9 mouse cellular contexts compared by ENCODE assay signal in the genomic region with DNA sequence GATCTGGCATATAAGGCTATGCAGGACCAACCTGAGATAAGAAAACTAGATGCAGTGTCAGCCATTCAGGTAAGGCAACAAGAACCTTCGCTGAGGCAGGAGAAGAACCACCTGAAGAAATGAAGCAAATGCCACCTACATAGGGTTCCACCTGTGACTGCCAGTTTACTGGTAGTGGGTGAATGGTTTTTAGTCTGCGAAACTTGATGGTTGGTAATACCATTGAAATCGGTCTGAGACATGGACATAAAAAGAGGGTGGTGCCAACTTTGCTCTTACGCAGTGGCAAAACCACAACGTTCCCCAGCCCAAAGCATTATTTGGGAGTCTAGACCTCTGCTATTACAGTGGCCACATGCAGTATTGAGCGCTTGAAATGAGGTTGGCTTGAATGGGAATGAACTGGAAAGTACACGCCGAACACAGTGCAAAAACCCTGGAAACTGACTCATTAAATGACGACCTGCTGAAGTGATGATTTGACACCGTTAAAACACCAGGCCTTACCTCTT. TPM values are rescaled to one million over a fixed set of nuclear protein-coding genes. Genes with fewer than 3 reads are reported as not detected.
DNase-seq lines count a peak whose midpoint lies in the region; ATAC-seq and TF ChIP-seq lines count a peak whose summit lies in the region.
"Had no signal": no experiment of that assay in that cellular context is flagged by ENCODE, and none has a peak within 500 bp of the region (broad histone marks: within the 10 kb centered on the region; RNA-seq: fewer than 3 reads in every experiment).

No protein-coding gene starts in this region.

- H3K9ac ChIP-seq in heart, embryonic 14.5 days (ENCODE audit: low read length), result peak overlapping the region; percentile 87; the same call in 1 of the 2 replicates
- peak overlapping the region; percentile 84; the same call in 1 of the 2 replicates for H3K9ac ChIP-seq in hindbrain, embryonic 12.5 days
- no peak overlapping the region for H3K9ac ChIP-seq in midbrain, embryonic 12.5 days (replicated peaks)

- ATAC-seq in heart, embryonic 14.5 days (ENCODE audit: insufficient number of reproducible peaks, insufficient read depth, low FRiP score, low read depth), result no peak
- ATAC-seq in G1E (ENCODE audit: extremely low read depth, insufficient number of reproducible peaks, low FRiP score, poor library complexity, severe bottlenecking), result no peak
- ATAC-seq in hindbrain, embryonic 12.5 days (ENCODE audit: low FRiP score), result no peak
- no peak for ATAC-seq in midbrain, embryonic 12.5 days (ENCODE audit: low FRiP score, low read depth)

- H3K36me3 ChIP-seq in heart, embryonic 14.5 days (ENCODE audit: control insufficient read depth, insufficient read depth, low read length), result peaks cover 6% of the 10 kb centered on the region
- peaks cover 40% of the 10 kb centered on the region for H3K36me3 ChIP-seq in G1E (replicated peaks)
- H3K36me3 ChIP-seq in hindbrain, embryonic 12.5 days, result 0 out of 2 replicates have a peak, but pooled peaks cover 10% of the 10 kb centered on the region
- H3K36me3 ChIP-seq in midbrain, embryonic 12.5 days, result peaks cover 1% of the 10 kb centered on the region

- H3K4me2 ChIP-seq in heart, embryonic 14.5 days (ENCODE audit: low read length), result peak overlapping the region; percentile 90
- peak overlapping the region; percentile 78 for H3K4me2 ChIP-seq in hindbrain, embryonic 12.5 days (replicated peaks)
- H3K4me2 ChIP-seq in midbrain, embryonic 12.5 days (replicated peaks), result peak overlapping the region; percentile 77

- TF ChIP-seq CTCF in G1E (IDR thresholded peaks at IDR 0.05; ENCODE audit: low read depth, low read length), result no peak

- WGBS in heart, embryonic 14.5 days, result 90% methylated on average over 10 of the region's 10 CpGs
- 93% methylated on average over 10 of the region's 10 CpGs for WGBS in hindbrain, embryonic 12.5 days
- 91% methylated on average over 10 of the region's 10 CpGs for WGBS in midbrain, embryonic 12.5 days

- H3K27ac ChIP-seq in heart, embryonic 14.5 days (replicated peaks in 1 of 2; ENCODE audit: control insufficient read depth in 1 of 2, insufficient read depth in 1 of 2, low read depth in 2 of 2, low read length in 2 of 2), result no peak overlapping the region
- no peak overlapping the region for H3K27ac ChIP-seq in hindbrain, embryonic 12.5 days
- H3K27ac ChIP-seq in midbrain, embryonic 12.5 days (replicated peaks), result no peak overlapping the region

- H3K9me3 ChIP-seq in heart, embryonic 14.5 days (ENCODE audit: control insufficient read depth, low read length), result no peaks in the 10 kb centered on the region
- no peaks in the 10 kb centered on the region for H3K9me3 ChIP-seq in G1E (replicated peaks)
- H3K9me3 ChIP-seq in hindbrain, embryonic 12.5 days (replicated peaks), result no peaks in the 10 kb centered on the region
- no peaks in the 10 kb centered on the region for H3K9me3 ChIP-seq in midbrain, embryonic 12.5 days

- no peaks in the 10 kb centered on the region for H3K27me3 ChIP-seq in heart, embryonic 14.5 days (ENCODE audit: control insufficient read depth, insufficient read depth, low read length)
- H3K27me3 ChIP-seq in G1E (ENCODE audit: insufficient read depth, low read length), result no peaks in the 10 kb centered on the region
- H3K27me3 ChIP-seq in hindbrain, embryonic 12.5 days, result no peaks in the 10 kb centered on the region
- H3K27me3 ChIP-seq in midbrain, embryonic 12.5 days, result no peaks in the 10 kb centered on the region

- peak overlapping the region in 1 of 2 experiments; percentile 79; a peak in 1 of 4 replicates for H3K4me3 ChIP-seq in heart, embryonic 14.5 days (ENCODE audit: control insufficient read depth in 1 of 2, insufficient read depth in 1 of 2, low read depth in 1 of 2, low read length in 2 of 2)
- H3K4me3 ChIP-seq in G1E (ENCODE audit: low read depth, low read length), result peak overlapping the region; percentile 88
- 0 out of 2 replicates have a peak overlapping the region, but pooled peaks have one; percentile 92 for H3K4me3 ChIP-seq in hindbrain, embryonic 12.5 days
- peak overlapping the region; percentile 92; the same call in 1 of the 2 replicates for H3K4me3 ChIP-seq in midbrain, embryonic 12.5 days

- DNase-seq in heart, adult 9 months (ENCODE audit: low spot score in 2 of 2), result no peak
- no peak for DNase-seq in G1E (ENCODE audit: low spot score)
- no peak for DNase-seq in right cerebral cortex, postnatal 36 days (ENCODE audit: low spot score in 2 of 2)
- no peak for DNase-seq in gastrocnemius, postnatal 10 days
- DNase-seq in gastrocnemius, adult 18-20 months (ENCODE audit: low spot score), result no peak
- DNase-seq: layer of hippocampus, adult 9-11 months had no signal

- H3K4me1 ChIP-seq in heart, embryonic 14.5 days (ENCODE audit: control insufficient read depth in 2 of 2, insufficient read depth in 2 of 2, low read length in 2 of 2), result peaks cover 16 to 30% of the 10 kb centered on the region in 2 experiments
- H3K4me1 ChIP-seq in G1E (ENCODE audit: insufficient read depth, low read depth, low read length), result peaks cover 62% of the 10 kb centered on the region
- H3K4me1 ChIP-seq in hindbrain, embryonic 12.5 days, result peaks cover 24% of the 10 kb centered on the region
- H3K4me1 ChIP-seq in midbrain, embryonic 12.5 days, result peaks cover 19% of the 10 kb centered on the region

RNA-seq across cellular contexts. Expression of gene Cpsf2, which starts 1.7 kb away (rescaled TPM):
- polyA plus RNA-seq in heart, embryonic 14.5 days (2014; fragmentation: Nextera tagmentation; extraction: Ambion mirVana), result 21.5 and 23.2 TPM in 2 replicates
- total RNA-seq in G1E (2014; fragmentation: Nextera tagmentation), result 91.5 and 91.8 TPM in 2 replicates
- total RNA-seq in G1E (2017), result 134 and 141 TPM in 2 replicates
- 25.0 and 27.6 TPM in 2 replicates for polyA plus RNA-seq in G1E (2012)
- polyA plus RNA-seq in hindbrain, embryonic 12.5 days (2016; fragmentation: Nextera tagmentation; extraction: Ambion mirVana), result 34.2 and 36.5 TPM in 2 replicates
- 38.1 and 39.1 TPM in 2 replicates for polyA plus RNA-seq in midbrain, embryonic 12.5 days (2016; fragmentation: Nextera tagmentation; extraction: Ambion mirVana)
- 10 to 100 TPM; 12.2 to 14.6 TPM for total RNA-seq in gastrocnemius, postnatal 10 days (2021)
- total RNA-seq in gastrocnemius, adult 18-20 months (2021), result 10 to 100 TPM in 1 of 2 experiments, 1 to 10 TPM in 1; 10.0 to 10.2 TPM

RNA-seq across cellular contexts. Expression of gene Atxn3, which starts 19.4 kb away (rescaled TPM):
- 8.8 and 10.2 TPM in 2 replicates for polyA plus RNA-seq in heart, embryonic 14.5 days (2014; fragmentation: Nextera tagmentation; extraction: Ambion mirVana)
- total RNA-seq in G1E (2014; fragmentation: Nextera tagmentation), result 72.5 and 75.6 TPM in 2 replicates
- 81.8 and 98.8 TPM in 2 replicates for total RNA-seq in G1E (2017)
- polyA plus RNA-seq in G1E (2012), result 3.7 and 5.6 TPM in 2 replicates
- 16.2 and 17.5 TPM in 2 replicates for polyA plus RNA-seq in hindbrain, embryonic 12.5 days (2016; fragmentation: Nextera tagmentation; extraction: Ambion mirVana)
- 19.9 and 22.3 TPM in 2 replicates for polyA plus RNA-seq in midbrain, embryonic 12.5 days (2016; fragmentation: Nextera tagmentation; extraction: Ambion mirVana)
- 1 to 10 TPM; 4.3 to 5.9 TPM for total RNA-seq in gastrocnemius, postnatal 10 days (2021)
- total RNA-seq in gastrocnemius, adult 18-20 months (2021), result 1 to 10 TPM; 4.4 to 4.8 TPM
